Mouse (Mus musculus): ENCODE data around the gene Tmf1. TPM values are rescaled to one million over a fixed set of nuclear protein-coding genes. Genes with fewer than 3 reads are reported as not detected.

Gene Tmf1
- 43.9 and 44.5 TPM in 2 replicates for polyA plus RNA-seq (2015; fragmentation: Nextera tagmentation; extraction: Ambion mirVana)

DNA sequence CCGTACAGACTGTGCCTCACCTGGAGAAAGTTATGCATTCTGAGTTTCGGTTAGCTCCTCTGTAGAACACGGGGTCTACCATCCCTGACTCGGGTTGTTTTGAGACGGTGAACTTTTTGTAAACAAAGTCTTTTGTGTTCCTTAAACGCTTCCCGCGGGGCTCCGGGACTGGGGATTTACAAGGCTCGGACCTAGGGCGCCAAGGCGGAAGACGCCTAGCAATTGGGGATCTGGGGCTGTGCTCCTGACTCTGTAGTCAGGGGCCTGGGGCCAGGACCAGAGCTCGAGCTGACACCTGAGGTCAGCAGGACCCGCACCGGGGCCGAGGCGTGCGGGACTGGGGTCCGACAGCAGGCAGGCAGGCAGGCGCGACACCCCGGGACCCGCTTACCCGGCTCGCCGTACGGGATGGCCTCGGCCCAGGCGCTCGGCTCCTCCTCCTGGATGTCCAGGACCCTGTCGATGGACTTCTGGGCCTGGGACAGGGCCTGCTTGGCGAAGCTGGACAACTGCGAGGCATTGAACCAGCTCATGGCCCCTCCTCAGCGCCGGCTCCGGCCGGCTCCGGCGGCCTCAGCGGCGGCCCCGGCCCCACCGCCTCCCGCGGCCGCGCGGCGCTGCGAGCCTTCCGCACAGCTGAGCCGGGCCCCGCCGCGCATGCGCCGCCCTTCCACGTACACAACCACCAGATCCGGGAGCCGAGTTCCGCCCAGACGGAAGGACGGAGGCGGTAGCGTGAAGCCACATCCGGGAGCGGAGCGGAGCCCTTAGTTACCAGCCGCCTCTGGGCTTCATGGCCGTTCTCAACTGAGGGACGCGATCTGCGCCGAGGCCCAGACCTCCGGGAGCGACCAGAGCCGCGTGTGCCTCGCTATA is at the start of gene Tmf1:
Tmf1 (minus strand) TSS at position 632 of the 876 bp plus-strand sequence.
- WGBS, result under 1% methylated on average over 72 of the region's 80 CpGs
- H3K27me3 ChIP-seq, result no peaks in the 10 kb centered on the region
- peak within 1 kb of the TSS; percentile 93 for H3K4me3 ChIP-seq
- no peaks in the 10 kb centered on the region for H3K9me3 ChIP-seq
- H3K27ac ChIP-seq, result peak within 1 kb of the TSS; percentile 91
- peak within 1 kb of the TSS; percentile 94 for H3K9ac ChIP-seq
- peak within 1 kb of the TSS; percentile 60 for H3K4me2 ChIP-seq
- peaks cover 24% of the 10 kb centered on the region for H3K4me1 ChIP-seq (replicated peaks)
- peaks cover 22% of the 10 kb centered on the region for H3K36me3 ChIP-seq
- ATAC-seq (ENCODE audit: low FRiP score), result peak; percentile 98

DNA sequence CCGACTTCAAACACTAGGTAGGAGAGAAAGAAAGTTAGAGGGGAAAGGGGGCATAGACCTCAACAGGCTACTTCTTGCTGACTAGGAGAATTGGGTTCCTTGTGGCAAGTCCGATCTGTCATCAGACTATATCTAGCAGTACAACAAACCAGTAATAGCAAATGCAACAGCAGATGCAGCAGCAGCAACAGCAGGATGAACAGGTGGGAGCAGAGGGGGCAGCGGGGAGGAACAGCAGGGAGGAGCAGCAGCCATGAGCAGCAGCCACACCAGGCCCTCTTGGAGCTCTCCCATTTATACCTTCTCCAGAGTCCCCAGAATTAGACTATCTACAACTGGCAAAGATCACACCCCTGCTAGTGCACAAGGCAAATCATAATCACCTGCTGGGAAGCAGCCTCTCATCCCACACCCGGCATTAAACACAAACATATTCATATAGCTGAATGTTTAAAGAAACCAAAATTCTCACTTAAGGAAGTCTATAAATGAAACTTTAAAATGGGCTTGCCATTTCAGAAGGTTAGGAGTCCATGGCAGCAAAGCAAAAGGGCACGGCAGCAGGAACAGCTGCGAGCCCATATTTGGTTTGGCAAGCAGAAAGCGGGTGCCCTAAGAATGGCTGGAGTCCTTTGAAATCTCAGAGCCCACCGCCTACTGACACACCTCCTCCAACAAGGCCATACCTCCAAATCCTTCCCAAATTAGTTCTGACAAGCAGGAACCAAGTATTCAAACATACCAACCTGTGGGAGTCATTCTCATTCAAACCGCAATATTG is 48.3 kb upstream of the Tmf1 start:
- ATAC-seq (ENCODE audit: low FRiP score), result no peak
- WGBS, result 94% methylated on average over 9 of the region's 9 CpGs
- no peak overlapping the region for H3K4me3 ChIP-seq
- peaks cover 10% of the 10 kb centered on the region for H3K4me1 ChIP-seq (replicated peaks)
- H3K9me3 ChIP-seq, result no peaks in the 10 kb centered on the region
- no peak overlapping the region for H3K27ac ChIP-seq
- H3K9ac ChIP-seq, result no peak overlapping the region
- H3K4me2 ChIP-seq, result no peak overlapping the region
- peaks cover 43% of the 10 kb centered on the region for H3K36me3 ChIP-seq
- H3K27me3 ChIP-seq, result no peaks in the 10 kb centered on the region

- peak; percentile 57; the same call in 1 of the 2 replicates for ATAC-seq (ENCODE audit: low FRiP score)
- no peaks in the 10 kb centered on the region for H3K27me3 ChIP-seq
- 11% methylated on average over 1 of the region's 1 CpGs for WGBS
- H3K4me3 ChIP-seq, result no peak overlapping the region
- H3K9me3 ChIP-seq, result no peaks in the 10 kb centered on the region
- peaks cover 20% of the 10 kb centered on the region for H3K4me1 ChIP-seq (replicated peaks)
- peaks cover 33% of the 10 kb centered on the region for H3K36me3 ChIP-seq
- H3K9ac ChIP-seq, result no peak overlapping the region
- H3K27ac ChIP-seq, result peak overlapping the region; percentile 61
- no peak overlapping the region for H3K4me2 ChIP-seq
Observed at GRCm38 (mm10) chr6:97226083-97226491, 47.2 kb upstream of the Tmf1 start.

GRCm38 (mm10) chr6:97224505-97224904 is 45.6 kb upstream of the Tmf1 start:
- Histone ChIP-seq H3K9ac (no peak overlapping the region), H3K36me3 (peaks cover 19% of the 10 kb centered on the region), H3K9me3 (no peaks in the 10 kb centered on the region), H3K27ac (no peak overlapping the region), H3K4me3 (no peak overlapping the region), H3K27me3 (no peaks in the 10 kb centered on the region), H3K4me2 (no peak overlapping the region), H3K4me1 (replicated peaks) (peaks cover 20% of the 10 kb centered on the region)
- no peak for ATAC-seq (ENCODE audit: low FRiP score)
- 93% methylated on average over 8 of the region's 8 CpGs for WGBS

DNA sequence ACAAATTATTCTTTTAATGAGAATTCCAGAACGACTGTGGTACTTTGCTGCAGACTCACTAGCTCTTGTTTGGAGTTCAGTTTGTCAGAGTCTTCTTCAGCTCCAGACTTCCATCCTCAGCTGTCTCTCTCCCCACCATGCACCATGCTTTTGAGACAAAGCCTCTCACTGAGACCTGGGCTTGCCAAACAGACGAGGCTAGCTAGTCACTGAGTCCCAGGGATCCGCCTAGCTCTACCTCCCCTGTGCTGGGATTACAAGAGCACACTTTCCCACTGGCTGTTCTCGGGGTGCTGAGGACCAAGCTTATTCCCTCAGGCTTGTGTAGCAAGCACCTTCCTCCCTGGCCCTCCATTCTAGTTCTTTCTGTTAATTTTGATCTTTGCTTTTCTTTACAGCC is 44.6 kb upstream of the Tmf1 start:
- Histone ChIP-seq H3K4me1 (replicated peaks) (peaks cover 20% of the 10 kb centered on the region), H3K36me3 (peaks cover 14% of the 10 kb centered on the region), H3K4me2 (no peak overlapping the region), H3K4me3 (no peak overlapping the region), H3K9ac (no peak overlapping the region), H3K27me3 (no peaks in the 10 kb centered on the region), H3K27ac (no peak overlapping the region), H3K9me3 (no peaks in the 10 kb centered on the region)
- no peak for ATAC-seq (ENCODE audit: low FRiP score)
- WGBS, result 79% methylated on average over 4 of the region's 4 CpGs

- Histone ChIP-seq H3K4me2 (no peak overlapping the region), H3K36me3 (peaks cover 14% of the 10 kb centered on the region), H3K9ac (no peak overlapping the region), H3K4me3 (no peak overlapping the region), H3K4me1 (replicated peaks) (peaks cover 20% of the 10 kb centered on the region), H3K27ac (no peak overlapping the region), H3K9me3 (no peaks in the 10 kb centered on the region), H3K27me3 (no peaks in the 10 kb centered on the region)
- ATAC-seq (ENCODE audit: low FRiP score), result no peak
- 82% methylated on average over 5 of the region's 5 CpGs for WGBS
Observed at GRCm38 (mm10) chr6:97222931-97223467, 44.1 kb upstream of the Tmf1 start.

- H3K4me1 ChIP-seq (replicated peaks), result peaks cover 20% of the 10 kb centered on the region
- H3K27ac ChIP-seq, result no peak overlapping the region
- no peak overlapping the region for H3K4me3 ChIP-seq
- no peaks in the 10 kb centered on the region for H3K27me3 ChIP-seq
- peaks cover 10% of the 10 kb centered on the region for H3K36me3 ChIP-seq
- H3K9ac ChIP-seq, result no peak overlapping the region
- H3K9me3 ChIP-seq, result no peaks in the 10 kb centered on the region
- WGBS, result 57% methylated on average over 6 of the region's 6 CpGs
- ATAC-seq (ENCODE audit: low FRiP score), result no peak
- no peak overlapping the region for H3K4me2 ChIP-seq
Observed at GRCm38 (mm10) chr6:97222321-97222720, 43.4 kb upstream of the Tmf1 start.

- no peak for ATAC-seq (ENCODE audit: low FRiP score)
- Histone ChIP-seq H3K4me3 (no peak overlapping the region), H3K4me2 (no peak overlapping the region), H3K4me1 (replicated peaks) (peaks cover 20% of the 10 kb centered on the region), H3K36me3 (peaks cover 3% of the 10 kb centered on the region; the same call in 1 of the 2 replicates), H3K27me3 (no peaks in the 10 kb centered on the region), H3K9me3 (no peaks in the 10 kb centered on the region), H3K27ac (0 out of 2 replicates have a peak overlapping the region, but pooled peaks have one; percentile 20), H3K9ac (no peak overlapping the region)
- WGBS, result 75% methylated on average over 15 of the region's 15 CpGs
Observed at GRCm38 (mm10) chr6:97221205-97222025, 42.5 kb upstream of the Tmf1 start.

- Histone ChIP-seq H3K27me3 (no peaks in the 10 kb centered on the region), H3K4me1 (replicated peaks) (peaks cover 13% of the 10 kb centered on the region), H3K27ac (no peak overlapping the region), H3K9ac (no peak overlapping the region), H3K9me3 (no peaks in the 10 kb centered on the region), H3K4me2 (no peak overlapping the region), H3K36me3 (peaks cover 2% of the 10 kb centered on the region; the same call in 1 of the 2 replicates), H3K4me3 (no peak overlapping the region)
- WGBS, result 44% methylated on average over 2 of the region's 5 CpGs
- no peak for ATAC-seq (ENCODE audit: low FRiP score)
Observed at GRCm38 (mm10) chr6:97220672-97221071, 41.8 kb upstream of the Tmf1 start.

- Histone ChIP-seq H3K4me2 (no peak overlapping the region), H3K27me3 (no peaks in the 10 kb centered on the region), H3K9ac (no peak overlapping the region), H3K4me1 (replicated peaks) (peaks cover 30% of the 10 kb centered on the region), H3K9me3 (no peaks in the 10 kb centered on the region), H3K36me3 (peaks cover 10% of the 10 kb centered on the region), H3K4me3 (no peak overlapping the region), H3K27ac (no peak overlapping the region)
- WGBS, result 86% methylated on average over 4 of the region's 4 CpGs
- ATAC-seq (ENCODE audit: low FRiP score), result no peak
Observed at GRCm38 (mm10) chr6:97216154-97216821, 37.4 kb upstream of the Tmf1 start.

DNA sequence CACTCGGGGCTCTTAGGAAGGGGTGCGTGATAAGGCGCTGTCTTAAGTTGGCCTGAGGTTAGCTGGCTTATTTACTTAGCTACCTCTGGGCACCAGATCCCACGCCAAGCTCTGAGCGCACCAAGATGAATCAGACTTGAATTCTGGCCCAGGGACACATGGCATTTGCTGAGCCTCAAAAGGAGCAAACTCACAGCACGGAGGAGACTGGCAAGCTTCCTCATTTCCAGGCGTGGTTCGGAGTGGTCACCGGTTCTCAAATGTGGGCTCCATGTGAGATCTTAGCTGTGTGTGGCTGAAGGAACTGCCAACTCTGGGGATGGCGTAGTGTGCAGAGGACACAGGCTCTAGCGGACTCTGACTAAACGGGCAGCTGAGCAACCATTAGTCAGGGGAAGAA is 33.1 kb upstream of the Tmf1 start:
- no peak for ATAC-seq (ENCODE audit: low FRiP score)
- 78% methylated on average over 12 of the region's 12 CpGs for WGBS
- H3K27ac ChIP-seq, result no peak overlapping the region
- peak overlapping the region; percentile 75 for H3K4me3 ChIP-seq
- H3K27me3 ChIP-seq, result no peaks in the 10 kb centered on the region
- peaks cover 31% of the 10 kb centered on the region for H3K4me1 ChIP-seq (replicated peaks)
- peaks cover 10% of the 10 kb centered on the region for H3K36me3 ChIP-seq
- H3K9me3 ChIP-seq, result no peaks in the 10 kb centered on the region
- H3K4me2 ChIP-seq, result peak overlapping the region; percentile 73
- peak overlapping the region; percentile 89 for H3K9ac ChIP-seq

All from hindbrain, embryonic 13.5 days (tissue).